Mouse (Mus musculus) Patski (cell line): Measurements from ENCODE around the gene Gstm4. TPM values are rescaled to one million over a fixed set of nuclear protein-coding genes. Genes with fewer than 3 reads are reported as not detected.
"Not testable (repeated sequence)": the region's sequence is repeated elsewhere in the genome, so short reads cannot be mapped to it uniquely, and the experiment has no call there.

Experiments
- ATAC-seq: fragments of 100-300 bp; one replicate; pipeline ENCODE4 v1.8.0; 2021
- CTCF ChIA-PET: fragments of 350-600 bp; sonication (Branson Sonifier 250); formaldehyde crosslinking; loops from one replicate; lab custom pipeline; 2022; ENCODE audit warnings: inconsistent platforms; lab: Charles Lee
- POLR2A ChIA-PET: fragments of 350-600 bp; sonication (Branson Sonifier 250); formaldehyde crosslinking; loops from one replicate; lab custom pipeline; 2022; ENCODE audit warnings: antibody characterized with exemption, inconsistent platforms; lab: Charles Lee
- DNase-seq: peaks from one replicate; pipeline ENCODE4 v3.0.0-alpha.2; 2011; ENCODE audit warnings: low read depth, low spot score
- H3K27me3 ChIP-seq: fragments of 371-371 bp; one replicate; pipeline ENCODE4 v1.5.1; 2021
- CTCF ChIP-seq: fragments of 100-300 bp; IDR thresholded peaks from one replicate; pipeline ENCODE4 v1.5.1; 2021
- in situ Hi-C: fragments of 300-500 bp; cut with MboI; formaldehyde crosslinking; loops from 3 replicates; pipeline ENCODE4 v1.11.1; 2018; ENCODE audit warnings: low pct_unique_long_range_greater_than_20kb, mixed read lengths
- polyA plus RNA-seq: library from polyadenylated mRNA; unstranded; gene quantifications from one replicate; pipeline ENCODE4 v1.2.3, GENCODE M21; 2021

Gene Gstm4
- polyA plus RNA-seq, 1 experiment from 2014 or later: 17.1 TPM

- ChIA-PET POLR2A (interaction anchor here (0.5 to 1.4 kb wide), 5 partner anchors 9 to 310 kb away, joined by 3 to 5 read pairs (median 3); no protein-coding TSS in a partner anchor), CTCF (interaction anchor here (0.7 to 3.9 kb wide), 10 partner anchors 9 to 115 kb away, joined by 3 to 12 read pairs (median 4); no protein-coding TSS in a partner anchor)
- in situ Hi-C loops: no loop called here
- H3K27me3 ChIP-seq: no peaks in the 10 kb centered on the region
- ATAC-seq (no peak), DNase-seq (peak; percentile 27)
- no peak for TF ChIP-seq CTCF
These were observed 3.6 kb upstream of the Gstm4 start for GRCm38 (mm10) chr3:108048306-108048705.

GRCm38 (mm10) chr3:108046944-108047655, 2.4 kb upstream of the Gstm4 start:
- no peak for DNase-seq
- no peak for TF ChIP-seq CTCF
- no peaks in the 10 kb centered on the region for H3K27me3 ChIP-seq
- ATAC-seq: no peak
- in situ Hi-C loops: no loop called here
- CTCF ChIA-PET: interaction anchor here (0.9 to 3.9 kb wide), 8 partner anchors 10 to 110 kb away, joined by 3 to 12 read pairs (median 6); no protein-coding TSS in a partner anchor
- POLR2A ChIA-PET: interaction anchor here (0.6 kb wide), 1 partner anchor 174 kb away, joined by 3 read pairs; no protein-coding TSS in a partner anchor

- in situ Hi-C loops: no loop called here
- no peak for ATAC-seq
- ChIA-PET POLR2A (interaction anchor here (0.7 kb wide), 1 partner anchor 16 kb away, joined by 8 read pairs; no protein-coding TSS in a partner anchor), CTCF (interaction anchor here (1.4 to 2.0 kb wide), 2 partner anchors 15 to 115 kb away, joined by 4 to 6 read pairs; partner anchors contain the start of gene Gstm1)
- DNase-seq: no peak
- no peak for TF ChIP-seq CTCF
- H3K27me3 ChIP-seq: no peaks in the 10 kb centered on the region
These were observed 11.5 kb downstream of the Gstm4 start for GRCm38 (mm10) chr3:108033156-108033555.

- ATAC-seq (no peak), DNase-seq (no peak)
- in situ Hi-C loops: no loop called here
- POLR2A ChIA-PET: no interaction called here
- CTCF ChIA-PET: interaction anchor here (1.3 to 2.0 kb wide), 2 partner anchors 10 to 14 kb away, joined by 3 to 6 read pairs; partner anchors contain the start of gene Gstm1
- no peaks in the 10 kb centered on the region for H3K27me3 ChIP-seq
- TF ChIP-seq CTCF: no peak
These were observed 12.6 kb downstream of the Gstm4 start for GRCm38 (mm10) chr3:108032113-108032512.

- ATAC-seq: no peak
- POLR2A ChIA-PET: no interaction called here
These were observed 15.9 kb downstream of the Gstm4 start for GRCm38 (mm10) chr3:108028641-108029365.

GRCm38 (mm10) chr3:108026597-108026996, 18.1 kb downstream of the Gstm4 start:
- no peaks in the 10 kb centered on the region for H3K27me3 ChIP-seq
- no peak for DNase-seq
- CTCF ChIA-PET: interaction anchor here (0.9 to 1.7 kb wide), 2 partner anchors 19 to 34 kb away, joined by 3 to 4 read pairs; partner anchors contain the start of gene Gstm4
- in situ Hi-C loops: no loop called here
- TF ChIP-seq CTCF: no peak
- POLR2A ChIA-PET: no interaction called here
- ATAC-seq: no peak

More at GRCm38 (mm10) chr3:108028641-108029365, 15.9 kb downstream of the Gstm4 start:
- in situ Hi-C loops: no loop called here
- no peak for DNase-seq
- TF ChIP-seq CTCF: no peak
- no peaks in the 10 kb centered on the region for H3K27me3 ChIP-seq
- CTCF ChIA-PET: interaction anchor here (1.2 to 1.9 kb wide), 3 partner anchors 10 to 18 kb away, joined by 4 to 9 read pairs (median 5); partner anchors contain the start of genes Gstm1 and Gstm4

- CTCF ChIA-PET: interaction anchor here (1.2 kb wide), 1 partner anchor 159 kb away, joined by 3 read pairs; no protein-coding TSS in a partner anchor
- DNase-seq (no peak), ATAC-seq (no peak)
- TF ChIP-seq CTCF: no peak
- no peaks in the 10 kb centered on the region for H3K27me3 ChIP-seq
- POLR2A ChIA-PET: no interaction called here
- in situ Hi-C loops: no loop called here
These were observed 18.6 kb downstream of the Gstm4 start for GRCm38 (mm10) chr3:108026049-108026448.

- no peaks in the 10 kb centered on the region for H3K27me3 ChIP-seq
- ChIA-PET CTCF (interaction anchor here (1.2 kb wide), 1 partner anchor 159 kb away, joined by 3 read pairs; no protein-coding TSS in a partner anchor), POLR2A (no interaction called here)
- TF ChIP-seq CTCF: no peak
- no peak for ATAC-seq
- DNase-seq: no peak
- in situ Hi-C loops: no loop called here
These were observed 19.4 kb downstream of the Gstm4 start for GRCm38 (mm10) chr3:108025318-108025717.

- CTCF ChIA-PET: interaction anchor here (0.8 kb wide), 1 partner anchor 9 kb away, joined by 3 read pairs; no protein-coding TSS in a partner anchor
- in situ Hi-C loops: no loop called here
- ATAC-seq (no peak), DNase-seq (no peak)
- POLR2A ChIA-PET: no interaction called here
- H3K27me3 ChIP-seq: no peaks in the 10 kb centered on the region
- TF ChIP-seq CTCF: no peak
These were observed 22.0 kb downstream of the Gstm4 start for GRCm38 (mm10) chr3:108022650-108023049.

GRCm38 (mm10) chr3:108020351-108021022, 24.2 kb downstream of the Gstm4 start:
- DNase-seq, H3K27me3 ChIP-seq, CTCF ChIA-PET, ATAC-seq, in situ Hi-C loops, POLR2A ChIA-PET: not testable (repeated sequence)

GRCm38 (mm10) chr3:108019226-108019625, 25.5 kb downstream of the Gstm4 start:
- H3K27me3 ChIP-seq, POLR2A ChIA-PET, DNase-seq, ATAC-seq: not testable (repeated sequence)
- in situ Hi-C loops: loop anchor here (5.0 kb wide), 2 partner anchors 43 to 67 kb away; no protein-coding TSS in a partner anchor
- CTCF ChIA-PET: interaction anchor here (3.8 to 4.5 kb wide), 2 partner anchors 70 to 80 kb away, joined by 25 read pairs; no protein-coding TSS in a partner anchor
